Mouse (Mus musculus): ENCODE data around the gene Nid2.

Nid2 gene

GRCm38 (mm10) chr14:19785797-19786588 is 34.9 kb downstream of the Nid2 start:
- no peak for DNase-seq (ENCODE audit: low read depth)

- DNase-seq (ENCODE audit: low read depth) = no peak
These were observed 37.4 kb downstream of the Nid2 start for GRCm38 (mm10) chr14:19788443-19788842.

- no peak for DNase-seq (ENCODE audit: low read depth)
These were observed 43.8 kb downstream of the Nid2 start for GRCm38 (mm10) chr14:19794881-19795280.

GRCm38 (mm10) chr14:19796541-19797304 is 45.7 kb downstream of the Nid2 start:
- peak; percentile 14 for DNase-seq (ENCODE audit: low read depth)

- no peak for DNase-seq (ENCODE audit: low read depth)
These were observed 49.4 kb downstream of the Nid2 start for GRCm38 (mm10) chr14:19800485-19800884.

- no peak for DNase-seq (ENCODE audit: low read depth)
These were observed 50.6 kb downstream of the Nid2 start for GRCm38 (mm10) chr14:19801474-19802215.

- no peak for DNase-seq (ENCODE audit: low read depth)
These were observed 52.2 kb downstream of the Nid2 start for GRCm38 (mm10) chr14:19803222-19803621.

GRCm38 (mm10) chr14:19803623-19804022 is 52.6 kb downstream of the Nid2 start:
- DNase-seq (ENCODE audit: low read depth) = peak; percentile 32

GRCm38 (mm10) chr14:19807339-19807738 is 56.3 kb downstream of the Nid2 start:
- no peak for DNase-seq (ENCODE audit: low read depth)

- no peak for DNase-seq (ENCODE audit: low read depth)
These were observed 56.8 kb downstream of the Nid2 start for GRCm38 (mm10) chr14:19807858-19808257.

GRCm38 (mm10) chr14:19809934-19810333 is 58.9 kb downstream of the Nid2 start:
- no peak for DNase-seq (ENCODE audit: low read depth)

- DNase-seq (ENCODE audit: low read depth) = no peak
These were observed 62.0 kb downstream of the Nid2 start for GRCm38 (mm10) chr14:19813061-19813460.

- DNase-seq (ENCODE audit: low read depth) = peak; percentile 66
These were observed 66.9 kb downstream of the Nid2 start for GRCm38 (mm10) chr14:19817949-19818348.

GRCm38 (mm10) chr14:19821686-19822085 is 70.6 kb downstream of the Nid2 start:
- DNase-seq (ENCODE audit: low read depth) = no peak

- peak; percentile 87 for DNase-seq (ENCODE audit: low read depth)
These were observed 72.5 kb downstream of the Nid2 start, which contains the start of gene Rtraf for GRCm38 (mm10) chr14:19823321-19824142. Gene Rtraf (minus strand): TSS chr14:19823824.

- DNase-seq (ENCODE audit: low read depth) = no peak
These were observed 74.4 kb downstream of the Nid2 start for GRCm38 (mm10) chr14:19825481-19825880.

GRCm38 (mm10) chr14:19836289-19836688 is 85.2 kb downstream of the Nid2 start:
- no peak for DNase-seq (ENCODE audit: low read depth)

GRCm38 (mm10) chr14:19839600-19840332 is 88.7 kb downstream of the Nid2 start:
- peak; percentile 36 for DNase-seq (ENCODE audit: low read depth)

- DNase-seq (ENCODE audit: low read depth) = no peak
These were observed 102.4 kb downstream of the Nid2 start for GRCm38 (mm10) chr14:19853471-19853870.

GRCm38 (mm10) chr14:19858279-19858678 is 107.2 kb downstream of the Nid2 start:
- DNase-seq (ENCODE audit: low read depth) = no peak

All from c-Kit-positive CD71-positive TER-119-negative erythroid progenitor cells, embryonic 14.5 days (primary cell).